Mouse (Mus musculus) liver, embryonic 14.5 days (tissue): Measurements from ENCODE around the gene Dchs1. TPM values are rescaled to one million over a fixed set of nuclear protein-coding genes. Genes with fewer than 3 reads are reported as not detected.

Source experiments
- ATAC-seq: fragments of 200-750 bp; cut with Nextera tagmentation; 2 replicates; pipeline ENCODE4 v1.8.0; 2017; ENCODE audit warnings: moderate number of reproducible peaks, mild to moderate bottlenecking, moderate library complexity; ENCODE audit not compliant: insufficient read depth
- DNase-seq, 3 experiments: peaks; one replicate each; pipeline ENCODE4 v3.0.0-alpha.2; 2012 to 2013; ENCODE audit warnings: low read depth in 3 of 3, low spot score in 3 of 3
- H3K27ac ChIP-seq: fragments of 300-500 bp; sonication (generic); 2 replicates; pipeline ENCODE4 v1.5.1; 2014; ENCODE audit warnings: moderate library complexity, mild to moderate bottlenecking, control low read depth, inconsistent platforms
- H3K27me3 ChIP-seq: fragments of 300-500 bp; sonication (generic); 2 replicates; pipeline ENCODE4 v1.6.1; 2014; ENCODE audit warnings: mild to moderate bottlenecking, low read length, moderate library complexity; ENCODE audit not compliant: control insufficient read depth, insufficient read depth
- H3K36me3 ChIP-seq: fragments of 300-500 bp; sonication (generic); replicated peaks from 2 replicates; pipeline ENCODE4 v1.6.1; 2014; ENCODE audit warnings: low read depth; ENCODE audit not compliant: control insufficient read depth, insufficient read depth
- H3K4me1 ChIP-seq, 2 experiments: fragments of 200-500 bp in 1 of 2; fragments of 300-500 bp in 1 of 2; sonication (generic) in 1 of 2; replicated peaks; 2 replicates each; pipeline ENCODE4 v1.6.1; 2012 to 2014; ENCODE audit warnings: antibody characterized with exemption in 1 of 2, inconsistent platforms in 1 of 2, low read length in 1 of 2; ENCODE audit not compliant: control insufficient read depth in 2 of 2, insufficient read depth in 2 of 2
- H3K4me2 ChIP-seq: fragments of 300-500 bp; sonication (generic); 2 replicates; pipeline ENCODE4 v1.6.1; 2014; ENCODE audit warnings: low read depth, mild to moderate bottlenecking, control low read depth, moderate library complexity
- H3K4me3 ChIP-seq, 2 experiments: fragments of 200-500 bp in 1 of 2; fragments of 300-500 bp in 1 of 2; sonication (generic) in 1 of 2; 2 replicates each; pipeline ENCODE4 v1.5.1; 2012 to 2014; ENCODE audit warnings: low read depth in 2 of 2, low read length in 2 of 2, mild to moderate bottlenecking in 2 of 2, control low read depth in 1 of 2, inconsistent platforms in 1 of 2, moderate library complexity in 1 of 2; ENCODE audit not compliant: insufficient read depth in 1 of 2
- H3K9ac ChIP-seq: fragments of 300-500 bp; sonication (generic); replicated peaks from 2 replicates; pipeline ENCODE4 v1.6.1; 2014; ENCODE audit warnings: mild to moderate bottlenecking, control low read depth, moderate library complexity
- H3K9me3 ChIP-seq: fragments of 300-500 bp; sonication (generic); 2 replicates; pipeline ENCODE4 v1.6.1; 2016; ENCODE audit warnings: low read length, mixed read lengths; ENCODE audit not compliant: control insufficient read depth
- CTCF ChIP-seq: IDR thresholded peaks from 2 replicates; pipeline ENCODE4 v1.5.1; 2016; ENCODE audit warnings: antibody characterized with exemption, low read depth, control low read depth
- EP300 ChIP-seq: IDR thresholded peaks from 2 replicates; pipeline ENCODE4 v1.6.1; 2016; ENCODE audit warnings: antibody characterized with exemption, low read depth
- WGBS: fragments of 180-500 bp; shearing (Covaris S2); extraction: QIAGEN DNeasy Blood & Tissue Kit; methylation state at CpG from one replicate; pipeline ENCODE4 v1.1.7; 2014; ENCODE audit not compliant: insufficient replicate concordance; 5-methylcytosine and 5-hydroxymethylcytosine counted together
- polyA plus RNA-seq, 2 experiments: library from polyadenylated mRNA; depleted of rRNA in 1 of 2; stranded (reverse) in 1 of 2; unstranded in 1 of 2; fragments of >200 nt; fragmentation: Nextera tagmentation in 1 of 2; extraction: Ambion mirVana in 1 of 2; gene quantifications; 2 replicates each; pipeline versions ENCODE4 v1.2.1 to v1.2.3; 2012 to 2014

Gene Dchs1
- polyA plus RNA-seq, 2 experiments: 0.57 to 0.62 TPM

DNA sequence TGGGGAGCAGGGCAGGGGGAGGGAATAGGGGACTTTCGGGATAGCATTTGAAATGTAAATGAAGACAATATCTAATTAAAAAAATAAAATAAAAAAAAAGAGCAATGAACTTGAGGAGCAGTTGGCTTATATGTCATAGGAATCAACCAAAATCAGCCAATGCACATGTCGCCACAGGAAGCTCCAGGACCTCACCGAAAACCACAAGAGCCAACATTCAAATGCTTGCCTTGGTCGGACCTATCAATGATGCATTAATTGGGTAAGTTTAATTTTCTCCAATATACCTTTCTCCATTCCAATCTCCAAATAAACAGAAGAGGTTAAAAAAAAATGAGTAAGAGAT is 60.5 kb downstream of the Dchs1 start:
- no peak overlapping the region for H3K4me2 ChIP-seq
- H3K36me3 ChIP-seq: peaks cover 4% of the 10 kb centered on the region
- H3K9me3 ChIP-seq: no peaks in the 10 kb centered on the region
- no peak for TF ChIP-seq CTCF
- 53% methylated on average over 4 of the region's 4 CpGs for WGBS
- ATAC-seq (no peak), DNase-seq (no peak)
- H3K4me1 ChIP-seq: no peaks in the 10 kb centered on the region
- no peaks in the 10 kb centered on the region for H3K27me3 ChIP-seq
- no peak overlapping the region for H3K9ac ChIP-seq
- H3K27ac ChIP-seq: no peak overlapping the region
- H3K4me3 ChIP-seq: no peak overlapping the region

GRCm38 (mm10) chr7:105726144-105726979 is 61.1 kb downstream of the Dchs1 start:
- Histone ChIP-seq H3K27ac (no peak overlapping the region), H3K36me3 (peaks cover under 1% of the 10 kb centered on the region), H3K4me3 (no peak overlapping the region), H3K4me2 (no peak overlapping the region), H3K4me1 (no peaks in the 10 kb centered on the region), H3K27me3 (no peaks in the 10 kb centered on the region), H3K9me3 (no peaks in the 10 kb centered on the region), H3K9ac (no peak overlapping the region)
- ATAC-seq (peak; percentile 64), DNase-seq (peak in 1 of 3 experiments; percentile 41)
- WGBS: 72% methylated on average over 4 of the region's 4 CpGs
- TF ChIP-seq CTCF: peak; percentile 83
- no peak for TF ChIP-seq EP300

DNA sequence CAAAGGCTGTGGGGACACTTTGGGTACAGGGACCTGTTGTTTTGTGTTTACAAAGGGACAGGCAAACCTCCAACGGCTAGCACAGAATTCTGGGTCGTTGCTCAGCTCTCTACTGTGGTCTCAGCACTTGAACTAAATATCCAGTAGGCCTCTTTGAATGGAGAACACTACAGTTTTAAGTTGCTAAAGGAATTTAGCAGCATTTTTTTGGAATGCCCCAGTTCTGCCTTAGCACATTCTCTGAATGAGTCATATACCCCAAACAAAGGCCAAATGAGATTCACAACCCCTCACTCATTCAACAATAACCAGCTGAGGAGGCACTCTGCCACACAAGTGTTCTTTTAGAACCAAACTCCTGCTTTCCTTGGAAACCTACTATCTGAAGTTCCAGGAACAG is 65.5 kb downstream of the Dchs1 start:
- H3K4me3 ChIP-seq: no peak overlapping the region
- no peak for DNase-seq
- H3K9me3 ChIP-seq: no peaks in the 10 kb centered on the region
- no peak overlapping the region for H3K9ac ChIP-seq
- TF ChIP-seq EP300 (no peak), CTCF (no peak)
- H3K4me1 ChIP-seq: no peaks in the 10 kb centered on the region
- WGBS: 45% methylated on average over 2 of the region's 2 CpGs
- no peaks in the 10 kb centered on the region for H3K36me3 ChIP-seq
- no peak overlapping the region for H3K4me2 ChIP-seq
- H3K27ac ChIP-seq: no peak overlapping the region
- H3K27me3 ChIP-seq: no peaks in the 10 kb centered on the region
- no peak for ATAC-seq

- Histone ChIP-seq H3K36me3 (no peaks in the 10 kb centered on the region), H3K4me3 (no peak overlapping the region), H3K27me3 (no peaks in the 10 kb centered on the region), H3K4me1 (no peaks in the 10 kb centered on the region), H3K4me2 (no peak overlapping the region), H3K9me3 (no peaks in the 10 kb centered on the region), H3K27ac (no peak overlapping the region), H3K9ac (no peak overlapping the region)
- 52% methylated on average over 3 of the region's 3 CpGs for WGBS
- ATAC-seq: no peak
- TF ChIP-seq EP300 (no peak), CTCF (peak; percentile 47)
- no peak for DNase-seq
These were observed 72.1 kb downstream of the Dchs1 start for GRCm38 (mm10) chr7:105715366-105715765.

DNA sequence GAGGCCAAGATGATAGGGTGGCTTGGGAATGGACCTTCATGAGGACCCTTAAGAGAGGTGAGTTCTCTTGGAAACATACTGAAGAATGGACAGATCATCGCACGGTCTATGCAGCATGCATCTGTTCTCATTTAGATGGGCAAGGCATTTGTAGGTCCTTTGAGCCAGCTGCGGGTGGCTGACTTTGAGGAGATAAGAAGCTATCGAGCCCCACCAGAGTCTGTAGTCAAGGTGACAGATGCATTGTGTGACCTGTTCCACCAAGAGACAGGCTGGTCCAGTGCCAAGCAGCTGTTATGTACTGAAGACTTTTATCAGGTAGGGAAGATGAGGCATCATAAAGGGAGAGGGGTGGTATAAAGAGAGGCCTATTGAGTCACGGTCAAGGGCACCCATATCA is 78.7 kb downstream of the Dchs1 start:
- no peaks in the 10 kb centered on the region for H3K27me3 ChIP-seq
- DNase-seq (no peak), ATAC-seq (peak; percentile 78)
- H3K36me3 ChIP-seq: no peaks in the 10 kb centered on the region
- no peak overlapping the region for H3K27ac ChIP-seq
- no peak overlapping the region for H3K4me3 ChIP-seq
- no peak overlapping the region for H3K9ac ChIP-seq
- TF ChIP-seq CTCF (no peak), EP300 (peak; percentile 32; the same call in 1 of the 2 replicates)
- no peak overlapping the region for H3K4me2 ChIP-seq
- no peaks in the 10 kb centered on the region for H3K9me3 ChIP-seq
- no peaks in the 10 kb centered on the region for H3K4me1 ChIP-seq
- WGBS: 55% methylated on average over 5 of the region's 5 CpGs
